Mouse (Mus musculus): ENCODE results near the gene Nos3. TPM values are rescaled to one million over a fixed set of nuclear protein-coding genes. Genes with fewer than 3 reads are reported as not detected.

Gene Nos3
- polyA plus RNA-seq, 2 experiments = 1.3 to 1.5 TPM

DNA sequence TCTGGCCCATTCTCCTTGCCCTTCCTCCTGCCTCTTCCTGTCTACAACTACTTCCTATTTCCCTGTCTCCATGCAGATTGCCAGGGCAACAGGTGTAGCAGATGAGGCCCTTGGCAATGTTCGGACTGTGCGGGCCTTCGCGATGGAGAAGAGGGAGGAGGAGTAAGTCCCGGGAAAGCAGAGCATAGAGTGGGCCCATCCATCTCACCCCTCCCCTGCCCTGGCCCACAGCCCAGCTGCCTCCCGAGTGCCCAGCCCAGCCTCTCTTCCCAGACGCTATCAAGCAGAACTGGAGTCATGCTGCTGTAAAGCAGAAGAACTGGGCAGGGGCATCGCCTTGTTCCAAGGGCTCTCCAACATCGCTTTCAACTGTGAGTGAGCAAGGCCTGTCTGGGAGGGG is 37.4 kb downstream of the Nos3 start:
- no peak for DNase-seq (ENCODE audit: low read depth in 3 of 3, low spot score in 3 of 3)
- no peaks in the 10 kb centered on the region for H3K27me3 ChIP-seq (ENCODE audit: control insufficient read depth, insufficient read depth, low read length)
- no peak overlapping the region for H3K27ac ChIP-seq
- WGBS (ENCODE audit: insufficient replicate concordance) = 74% methylated on average over 9 of the region's 9 CpGs
- no peak overlapping the region for H3K9ac ChIP-seq (replicated peaks)
- no peaks in the 10 kb centered on the region for H3K36me3 ChIP-seq (replicated peaks; ENCODE audit: control insufficient read depth, insufficient read depth, low read depth)
- TF ChIP-seq CTCF (IDR thresholded peaks at IDR 0.05; ENCODE audit: low read depth) (no peak), EP300 (IDR thresholded peaks at IDR 0.05; ENCODE audit: low read depth) (no peak)
- H3K9me3 ChIP-seq (ENCODE audit: control insufficient read depth, low read length) = no peaks in the 10 kb centered on the region
- H3K4me2 ChIP-seq (ENCODE audit: low read depth) = no peak overlapping the region
- no peak overlapping the region for H3K4me3 ChIP-seq (ENCODE audit: insufficient read depth in 1 of 2, low read depth in 2 of 2, low read length in 2 of 2)
- ATAC-seq (ENCODE audit: insufficient read depth) = no peak
- H3K4me1 ChIP-seq (replicated peaks; ENCODE audit: control insufficient read depth in 2 of 2, insufficient read depth in 2 of 2, low read length in 1 of 2) = 0 out of 4 replicates have a peak, but pooled peaks cover 0 to 2% of the 10 kb centered on the region in 2 experiments

GRCm38 (mm10) chr5:24404594-24405360 is 40.2 kb downstream of the Nos3 start:
- DNase-seq (ENCODE audit: low read depth in 3 of 3, low spot score in 3 of 3) (no peak), ATAC-seq (ENCODE audit: insufficient read depth) (no peak)
- Histone ChIP-seq H3K4me2 (ENCODE audit: low read depth) (no peak overlapping the region), H3K27ac (no peak overlapping the region), H3K4me1 (replicated peaks; ENCODE audit: control insufficient read depth in 2 of 2, insufficient read depth in 2 of 2, low read length in 1 of 2) (0 out of 4 replicates have a peak, but pooled peaks cover 0 to 2% of the 10 kb centered on the region in 2 experiments), H3K4me3 (ENCODE audit: insufficient read depth in 1 of 2, low read depth in 2 of 2, low read length in 2 of 2) (no peak overlapping the region), H3K9me3 (ENCODE audit: control insufficient read depth, low read length) (no peaks in the 10 kb centered on the region), H3K27me3 (ENCODE audit: control insufficient read depth, insufficient read depth, low read length) (no peaks in the 10 kb centered on the region), H3K36me3 (replicated peaks; ENCODE audit: control insufficient read depth, insufficient read depth, low read depth) (no peaks in the 10 kb centered on the region), H3K9ac (replicated peaks) (no peak overlapping the region)
- WGBS (ENCODE audit: insufficient replicate concordance) = 51% methylated on average over 6 of the region's 6 CpGs
- TF ChIP-seq EP300 (IDR thresholded peaks at IDR 0.05; ENCODE audit: low read depth) (no peak), CTCF (IDR thresholded peaks at IDR 0.05; ENCODE audit: low read depth) (no peak)

DNA sequence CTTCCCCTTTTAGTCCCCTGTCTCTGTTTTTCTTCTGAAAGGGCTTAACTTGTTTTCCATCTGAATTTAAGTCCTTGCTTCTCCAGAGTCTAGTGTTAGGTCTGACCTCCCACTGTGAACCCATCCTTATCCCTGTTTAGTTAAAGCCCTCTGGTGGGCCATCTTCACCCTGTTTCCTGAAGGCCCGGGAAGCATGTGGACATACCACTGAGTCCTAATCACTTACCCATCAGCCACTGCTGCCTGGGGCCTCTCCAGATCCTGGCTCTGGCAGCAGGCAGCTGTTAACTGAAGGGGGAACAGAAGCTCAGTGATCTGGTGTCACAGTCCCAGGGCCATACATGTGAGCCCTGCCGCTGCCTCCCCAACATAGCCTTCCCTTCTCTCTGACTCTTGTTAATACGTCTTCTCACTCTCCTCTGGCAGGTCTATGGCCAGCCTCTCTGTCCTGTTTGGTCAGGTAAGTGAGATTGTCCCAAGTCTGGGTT is 40.8 kb downstream of the Nos3 start:
- DNase-seq (ENCODE audit: low read depth in 3 of 3, low spot score in 3 of 3) = no peak
- Histone ChIP-seq H3K36me3 (replicated peaks; ENCODE audit: control insufficient read depth, insufficient read depth, low read depth) (no peaks in the 10 kb centered on the region), H3K4me1 (replicated peaks; ENCODE audit: control insufficient read depth in 2 of 2, insufficient read depth in 2 of 2, low read length in 1 of 2) (0 out of 4 replicates have a peak, but pooled peaks cover 0 to 2% of the 10 kb centered on the region in 2 experiments), H3K4me2 (ENCODE audit: low read depth) (no peak overlapping the region), H3K4me3 (ENCODE audit: insufficient read depth in 1 of 2, low read depth in 2 of 2, low read length in 2 of 2) (no peak overlapping the region), H3K9me3 (ENCODE audit: control insufficient read depth, low read length) (no peaks in the 10 kb centered on the region), H3K27me3 (ENCODE audit: control insufficient read depth, insufficient read depth, low read length) (no peaks in the 10 kb centered on the region), H3K27ac (no peak overlapping the region), H3K9ac (replicated peaks) (no peak overlapping the region)
- no peak for ATAC-seq (ENCODE audit: insufficient read depth)
- WGBS (ENCODE audit: insufficient replicate concordance) = 60% methylated on average over 3 of the region's 3 CpGs
- TF ChIP-seq CTCF (IDR thresholded peaks at IDR 0.05; ENCODE audit: low read depth) (no peak), EP300 (IDR thresholded peaks at IDR 0.05; ENCODE audit: low read depth) (no peak)

DNA sequence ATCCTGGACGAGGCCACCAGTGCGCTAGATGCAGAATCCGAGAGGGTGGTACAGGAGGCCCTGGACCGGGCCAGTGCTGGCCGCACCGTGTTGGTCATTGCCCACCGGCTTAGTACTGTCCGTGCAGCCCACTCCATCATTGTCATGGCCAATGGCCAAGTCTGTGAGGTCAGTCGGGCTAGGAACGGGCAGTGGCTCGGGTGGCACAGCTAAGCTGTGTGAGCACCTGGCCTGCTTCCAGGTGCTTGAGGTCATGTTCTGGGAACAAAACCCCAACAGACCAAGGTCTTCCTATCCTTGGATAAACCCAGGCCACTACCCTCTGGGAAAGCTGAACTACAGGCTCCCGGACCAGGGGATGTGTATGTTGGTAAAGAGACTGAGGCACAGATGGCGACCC is 44.0 kb downstream of the Nos3 start:
- Histone ChIP-seq H3K4me1 (replicated peaks; ENCODE audit: control insufficient read depth in 2 of 2, insufficient read depth in 2 of 2, low read length in 1 of 2) (0 out of 4 replicates have a peak, but pooled peaks cover 0 to 2% of the 10 kb centered on the region in 2 experiments), H3K36me3 (replicated peaks; ENCODE audit: control insufficient read depth, insufficient read depth, low read depth) (no peaks in the 10 kb centered on the region), H3K9me3 (ENCODE audit: control insufficient read depth, low read length) (no peaks in the 10 kb centered on the region), H3K4me2 (ENCODE audit: low read depth) (no peak overlapping the region), H3K4me3 (ENCODE audit: insufficient read depth in 1 of 2, low read depth in 2 of 2, low read length in 2 of 2) (no peak overlapping the region), H3K9ac (replicated peaks) (no peak overlapping the region), H3K27me3 (ENCODE audit: control insufficient read depth, insufficient read depth, low read length) (no peaks in the 10 kb centered on the region), H3K27ac (no peak overlapping the region)
- DNase-seq (ENCODE audit: low read depth in 3 of 3, low spot score in 3 of 3) = no peak
- TF ChIP-seq EP300 (IDR thresholded peaks at IDR 0.05; ENCODE audit: low read depth) (no peak), CTCF (IDR thresholded peaks at IDR 0.05; ENCODE audit: low read depth) (no peak)
- 79% methylated on average over 13 of the region's 13 CpGs for WGBS (ENCODE audit: insufficient replicate concordance)
- ATAC-seq (ENCODE audit: insufficient read depth) = no peak

GRCm38 (mm10) chr5:24409466-24409865 is 44.9 kb downstream of the Nos3 start:
- WGBS (ENCODE audit: insufficient replicate concordance) = 71% methylated on average over 2 of the region's 2 CpGs
- no peak overlapping the region for H3K4me3 ChIP-seq (ENCODE audit: insufficient read depth in 1 of 2, low read depth in 2 of 2, low read length in 2 of 2)
- ATAC-seq (ENCODE audit: insufficient read depth) (no peak), DNase-seq (ENCODE audit: low read depth in 3 of 3, low spot score in 3 of 3) (no peak)
- H3K36me3 ChIP-seq (replicated peaks; ENCODE audit: control insufficient read depth, insufficient read depth, low read depth) = no peaks in the 10 kb centered on the region
- no peak for TF ChIP-seq CTCF (IDR thresholded peaks at IDR 0.05; ENCODE audit: low read depth)
- TF ChIP-seq EP300 (IDR thresholded peaks at IDR 0.05; ENCODE audit: low read depth) = no peak
- no peak overlapping the region for H3K4me2 ChIP-seq (ENCODE audit: low read depth)
- H3K4me1 ChIP-seq (replicated peaks; ENCODE audit: control insufficient read depth in 2 of 2, insufficient read depth in 2 of 2, low read length in 1 of 2) = 0 out of 4 replicates have a peak, but pooled peaks cover 0 to 2% of the 10 kb centered on the region in 2 experiments
- H3K27me3 ChIP-seq (ENCODE audit: control insufficient read depth, insufficient read depth, low read length) = no peaks in the 10 kb centered on the region
- H3K9me3 ChIP-seq (ENCODE audit: control insufficient read depth, low read length) = no peaks in the 10 kb centered on the region
- H3K27ac ChIP-seq = no peak overlapping the region
- H3K9ac ChIP-seq (replicated peaks) = no peak overlapping the region
